Comparison of ENCODE assay signal across 8 mouse cellular contexts in genomic region chr15:101283911-101284750, GRCm38 (mm10). TPM values are rescaled to one million over a fixed set of nuclear protein-coding genes. Genes with fewer than 3 reads are reported as not detected.
DNase-seq lines count a peak whose midpoint lies in the region; ATAC-seq lines count a peak whose summit lies in the region.

Gene Atg101, plus strand, starts transcription at chr15:101284272.

- H3K9ac ChIP-seq in hindbrain, embryonic 14.5 days: peak within 1 kb of the TSS; percentile 90

- peak within 1 kb of the TSS; percentile 67; the same call in 1 of the 2 replicates for H3K27ac ChIP-seq in hindbrain, embryonic 14.5 days

- H3K27me3 ChIP-seq in hindbrain, embryonic 14.5 days (ENCODE audit: control insufficient read depth, insufficient read depth, low read length): no peaks in the 10 kb centered on the region

- DNase-seq in R1 (ENCODE audit: low read depth, low spot score): peak; percentile 96
- DNase-seq in cerebellum, postnatal 25 days: peak; percentile 93 to 94
- peak; percentile 77 to 83 for DNase-seq in frontal cortex, postnatal 25 days (ENCODE audit: low spot score in 2 of 2)
- DNase-seq in hindbrain, embryonic 14.5 days (ENCODE audit: low spot score): peak; percentile 91
- peak; percentile 89 to 90 for DNase-seq in layer of hippocampus, postnatal 36 days
- peak; percentile 93 for DNase-seq in lung, postnatal 36 days
- DNase-seq in retina, postnatal 1 day: peak; percentile 96
- DNase-seq in urinary bladder, adult 18-20 months (ENCODE audit: low spot score in 2 of 2): peak; percentile 78 to 86

- peak within 1 kb of the TSS; percentile 65 for H3K4me3 ChIP-seq in hindbrain, embryonic 14.5 days (replicated peaks; ENCODE audit: low read length)

- ATAC-seq in hindbrain, embryonic 14.5 days (ENCODE audit: low FRiP score): peak; percentile 94

- H3K9me3 ChIP-seq in hindbrain, embryonic 14.5 days (ENCODE audit: control insufficient read depth, low read length): no peaks in the 10 kb centered on the region

- H3K36me3 ChIP-seq in hindbrain, embryonic 14.5 days (replicated peaks; ENCODE audit: control insufficient read depth, insufficient read depth): peaks cover 25% of the 10 kb centered on the region

- H3K4me2 ChIP-seq in hindbrain, embryonic 14.5 days (replicated peaks): peak within 1 kb of the TSS; percentile 70

- H3K4me1 ChIP-seq in hindbrain, embryonic 14.5 days (replicated peaks; ENCODE audit: control insufficient read depth, insufficient read depth, low read length): peaks cover 9% of the 10 kb centered on the region

- WGBS in hindbrain, embryonic 14.5 days: under 1% methylated on average over 61 of the region's 61 CpGs

RNA-seq across cellular contexts. Expression of gene Atg101, which starts in this region (rescaled TPM):
- 65.4 and 66.3 TPM in 2 replicates for polyA plus RNA-seq in hindbrain, embryonic 14.5 days (2014; fragmentation: Nextera tagmentation; extraction: Ambion mirVana)
- total RNA-seq in layer of hippocampus, postnatal 36 days (2021): 10 to 100 TPM; 48.8 to 49.5 TPM

Comparison
In these comparisons a context has a peak if more than half of its experiments do, and no peak if none do; other contexts are left out.
1. Peak in every context shown above with its lines: DNase-seq, ATAC-seq, H3K4me3 ChIP-seq and H3K27ac ChIP-seq.